Mouse (Mus musculus) midbrain, embryonic 15.5 days (tissue): ENCODE data around the gene Vpreb2. TPM values are rescaled to one million over a fixed set of nuclear protein-coding genes. Genes with fewer than 3 reads are reported as not detected.

Source experiments
- ATAC-seq: fragments of 200-750 bp; cut with Nextera tagmentation; replicated peaks from 2 replicates; pipeline ENCODE4 v1.8.0; 2017; ENCODE audit warnings: moderate TSS enrichment
- H3K27ac ChIP-seq: fragments of 300-500 bp; sonication (generic); 2 replicates; pipeline ENCODE4 v1.5.1; 2015; ENCODE audit warnings: mild to moderate bottlenecking, inconsistent platforms
- H3K27me3 ChIP-seq: fragments of 300-500 bp; sonication (generic); replicated peaks from 2 replicates; pipeline ENCODE4 v1.6.1; 2015; ENCODE audit warnings: inconsistent platforms
- H3K36me3 ChIP-seq: fragments of 300-500 bp; sonication (generic); replicated peaks from 2 replicates; pipeline ENCODE4 v1.6.1; 2015; ENCODE audit warnings: inconsistent platforms
- H3K4me1 ChIP-seq: fragments of 300-500 bp; sonication (generic); 2 replicates; pipeline ENCODE4 v1.6.1; 2015; ENCODE audit warnings: inconsistent platforms
- H3K4me2 ChIP-seq: fragments of 300-500 bp; sonication (generic); 2 replicates; pipeline ENCODE4 v1.6.1; 2015; ENCODE audit warnings: inconsistent platforms, mild to moderate bottlenecking, moderate library complexity
- H3K4me3 ChIP-seq: fragments of 300-500 bp; sonication (generic); 2 replicates; pipeline ENCODE4 v1.5.1; 2015; ENCODE audit warnings: mild to moderate bottlenecking, inconsistent platforms
- H3K9ac ChIP-seq: fragments of 300-500 bp; sonication (generic); 2 replicates; pipeline ENCODE4 v1.6.1; 2015; ENCODE audit warnings: mild to moderate bottlenecking, inconsistent platforms
- H3K9me3 ChIP-seq: fragments of 300-500 bp; sonication (generic); 2 replicates; pipeline ENCODE4 v1.6.1; 2016; ENCODE audit warnings: inconsistent platforms
- WGBS: fragments of 180-500 bp; shearing (Covaris S2); methylation state at CpG from one replicate; pipeline ENCODE4 v1.1.7; 2015; ENCODE audit warnings: mixed read lengths; 5-methylcytosine and 5-hydroxymethylcytosine counted together
- polyA plus RNA-seq: library from polyadenylated mRNA; unstranded; fragments of >200 nt; fragmentation: Nextera tagmentation; extraction: Ambion mirVana; gene quantifications from 2 replicates; pipeline ENCODE4 v1.2.1, GENCODE M21; 2015

Gene Vpreb2
- polyA plus RNA-seq = not detected in 2 replicates

DNA sequence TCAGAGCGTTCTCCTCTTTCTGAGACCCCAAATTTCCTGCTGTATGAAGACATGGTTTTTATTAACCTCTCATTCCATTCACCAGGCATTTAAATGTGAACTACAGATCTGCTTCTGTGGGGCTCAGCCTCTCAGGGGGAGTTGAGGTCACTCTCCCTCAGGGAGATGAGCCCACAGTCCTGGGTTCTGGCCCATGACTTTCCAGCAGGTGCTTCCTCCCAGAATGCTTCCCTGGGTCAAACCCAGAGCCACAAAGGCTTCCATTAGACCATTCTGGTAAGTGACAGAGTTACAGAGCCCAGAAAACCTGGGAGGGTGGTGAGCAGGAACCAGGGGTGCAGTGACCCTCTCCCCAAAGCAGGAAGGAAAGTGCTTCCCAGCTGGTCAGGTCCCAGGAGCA, at the start of gene Vpreb2:
TSS of gene Vpreb2 (plus strand) at position 301 of the 400 bp plus-strand sequence.
- H3K27me3 ChIP-seq = no peaks in the 10 kb centered on the region
- WGBS = 56% methylated on average over 1 of the region's 1 CpGs
- no peak within 1 kb of the TSS for H3K27ac ChIP-seq
- H3K9ac ChIP-seq = no peak within 1 kb of the TSS
- H3K4me3 ChIP-seq = no peak within 1 kb of the TSS
- ATAC-seq = no peak
- no peaks in the 10 kb centered on the region for H3K36me3 ChIP-seq
- H3K4me2 ChIP-seq = no peak within 1 kb of the TSS
- no peaks in the 10 kb centered on the region for H3K4me1 ChIP-seq
- no peaks in the 10 kb centered on the region for H3K9me3 ChIP-seq

DNA sequence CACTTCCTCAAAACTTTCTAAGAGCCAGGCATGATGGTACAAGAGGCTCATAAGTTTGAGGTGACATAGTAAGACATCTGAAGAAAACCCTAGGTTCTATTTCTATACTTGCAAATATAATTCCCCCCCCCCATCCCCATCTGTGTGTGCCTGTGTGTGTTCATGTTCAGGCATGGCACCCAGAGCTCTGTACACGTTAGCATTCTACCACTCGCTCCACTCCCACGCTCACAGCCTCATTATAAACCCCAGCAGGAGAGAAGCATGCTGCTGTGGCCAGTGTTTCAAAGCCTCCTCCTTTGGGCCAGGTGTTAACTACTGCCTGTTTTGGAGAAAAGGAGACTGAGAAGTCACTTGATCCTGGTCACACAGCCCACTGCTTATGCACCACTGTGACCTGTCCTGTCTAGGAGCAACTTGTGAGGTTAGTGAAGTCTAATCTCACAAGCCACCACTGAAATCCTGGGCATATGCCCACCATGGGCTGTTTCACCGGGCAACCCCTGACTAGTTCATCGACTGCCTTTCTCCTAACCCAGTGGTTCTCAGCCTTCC, 48.2 kb upstream of the Vpreb2 start:
- Histone ChIP-seq H3K27me3 (0 out of 2 replicates have a peak, but pooled peaks cover 3% of the 10 kb centered on the region), H3K9ac (no peak overlapping the region), H3K27ac (no peak overlapping the region), H3K9me3 (no peaks in the 10 kb centered on the region), H3K4me2 (no peak overlapping the region), H3K36me3 (no peaks in the 10 kb centered on the region), H3K4me3 (no peak overlapping the region), H3K4me1 (peaks cover 11% of the 10 kb centered on the region)
- no peak for ATAC-seq
- WGBS = 75% methylated on average over 5 of the region's 5 CpGs

DNA sequence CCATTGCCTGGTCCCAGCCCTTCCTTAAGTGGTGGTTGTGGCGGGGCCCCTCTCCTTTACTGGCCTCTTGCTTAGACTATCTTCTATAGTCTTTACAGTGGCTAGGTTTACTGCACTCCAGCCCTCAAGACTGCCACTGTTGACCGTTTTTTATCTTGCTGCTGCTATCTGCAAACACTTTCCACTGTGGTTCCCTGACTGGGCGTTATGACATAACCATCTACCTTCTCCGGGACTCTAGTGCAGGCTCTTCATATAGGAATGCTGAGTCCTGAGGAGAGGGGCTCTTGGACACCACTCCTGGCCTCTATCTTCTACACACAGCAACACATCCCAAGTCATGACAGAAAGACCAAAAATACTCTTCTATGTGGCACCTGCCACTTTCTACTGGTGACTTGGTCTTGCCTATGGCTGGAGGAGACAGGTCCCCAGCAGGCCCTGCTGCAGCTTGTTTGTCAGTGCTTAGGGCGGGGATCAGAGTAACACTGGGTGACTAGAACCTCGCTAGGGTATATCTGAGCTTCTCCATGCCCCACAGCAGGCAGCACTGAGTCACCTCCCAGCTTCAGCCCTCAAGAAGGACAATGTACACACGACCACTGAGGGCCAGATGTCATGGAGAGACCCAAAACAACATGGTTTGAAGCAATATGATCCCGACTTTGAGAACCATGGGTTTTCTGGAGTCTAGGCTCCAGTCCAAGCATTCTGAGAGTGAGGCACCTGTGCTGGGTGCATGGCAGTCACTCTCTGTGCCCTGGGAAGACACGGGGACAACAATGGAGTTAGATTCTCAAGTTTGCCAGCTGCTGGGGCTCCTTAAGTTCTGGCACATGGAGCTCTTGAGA, 46.4 kb upstream of the Vpreb2 start:
- no peak for ATAC-seq
- Histone ChIP-seq H3K27ac (no peak overlapping the region), H3K4me2 (no peak overlapping the region), H3K27me3 (0 out of 2 replicates have a peak, but pooled peaks cover 3% of the 10 kb centered on the region), H3K9me3 (no peaks in the 10 kb centered on the region), H3K36me3 (no peaks in the 10 kb centered on the region), H3K9ac (no peak overlapping the region), H3K4me1 (peaks cover 2% of the 10 kb centered on the region), H3K4me3 (no peak overlapping the region)
- 72% methylated on average over 9 of the region's 9 CpGs for WGBS

DNA sequence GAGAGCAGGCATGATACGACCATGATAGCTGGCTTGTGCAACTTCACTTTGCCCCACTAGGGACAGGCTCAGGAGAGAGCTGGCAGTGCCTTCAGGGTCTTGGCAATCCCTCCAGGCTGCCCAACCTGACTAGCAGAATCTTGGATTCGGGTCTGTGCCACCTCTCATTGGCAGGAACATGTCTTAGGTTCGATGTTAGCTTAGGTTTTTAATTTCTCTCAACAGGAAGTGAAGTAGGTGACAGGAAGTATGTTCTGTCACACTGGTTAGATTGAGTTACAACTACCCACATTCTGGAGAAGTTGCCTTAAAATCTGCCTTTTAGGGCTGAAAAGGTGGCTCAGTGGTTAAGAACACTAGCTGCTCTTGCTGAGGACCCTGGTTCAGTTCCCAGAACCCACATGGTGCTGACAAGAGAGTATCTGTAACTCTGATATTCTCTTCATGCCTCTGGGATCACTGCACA, 45.8 kb upstream of the Vpreb2 start:
- no peak overlapping the region for H3K27ac ChIP-seq
- H3K9ac ChIP-seq = no peak overlapping the region
- 0 out of 2 replicates have a peak, but pooled peaks cover 3% of the 10 kb centered on the region for H3K27me3 ChIP-seq
- no peaks in the 10 kb centered on the region; the same call in 1 of the 2 replicates for H3K4me1 ChIP-seq
- no peaks in the 10 kb centered on the region for H3K9me3 ChIP-seq
- WGBS = 55% methylated on average over 3 of the region's 3 CpGs
- no peak for ATAC-seq
- H3K4me2 ChIP-seq = no peak overlapping the region
- no peak overlapping the region for H3K4me3 ChIP-seq
- H3K36me3 ChIP-seq = no peaks in the 10 kb centered on the region

DNA sequence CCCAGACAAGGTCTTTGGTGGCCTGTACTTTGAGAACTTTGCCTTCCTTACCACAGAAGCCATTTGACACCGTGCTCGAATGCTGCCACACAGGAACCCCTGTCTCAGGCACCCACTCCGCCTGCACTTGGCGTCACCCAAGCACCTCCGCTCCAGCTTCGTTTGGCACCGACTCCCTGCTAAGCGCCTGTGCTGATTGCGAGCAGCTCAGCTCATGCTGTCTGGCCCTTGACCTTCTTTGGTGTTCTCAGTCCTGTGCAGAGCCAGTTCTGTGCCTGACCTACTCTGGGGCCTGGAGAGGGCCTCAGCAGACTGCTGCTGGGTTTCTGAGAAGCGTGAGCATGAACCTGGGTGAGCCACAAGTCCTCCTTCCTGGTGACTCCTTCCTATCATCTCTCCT, 43.5 kb upstream of the Vpreb2 start:
- ATAC-seq = no peak
- 88% methylated on average over 10 of the region's 10 CpGs for WGBS
- Histone ChIP-seq H3K4me3 (no peak overlapping the region), H3K4me2 (no peak overlapping the region), H3K27ac (no peak overlapping the region), H3K9me3 (no peaks in the 10 kb centered on the region), H3K4me1 (no peaks in the 10 kb centered on the region), H3K27me3 (0 out of 2 replicates have a peak, but pooled peaks cover 3% of the 10 kb centered on the region), H3K9ac (no peak overlapping the region), H3K36me3 (no peaks in the 10 kb centered on the region)

DNA sequence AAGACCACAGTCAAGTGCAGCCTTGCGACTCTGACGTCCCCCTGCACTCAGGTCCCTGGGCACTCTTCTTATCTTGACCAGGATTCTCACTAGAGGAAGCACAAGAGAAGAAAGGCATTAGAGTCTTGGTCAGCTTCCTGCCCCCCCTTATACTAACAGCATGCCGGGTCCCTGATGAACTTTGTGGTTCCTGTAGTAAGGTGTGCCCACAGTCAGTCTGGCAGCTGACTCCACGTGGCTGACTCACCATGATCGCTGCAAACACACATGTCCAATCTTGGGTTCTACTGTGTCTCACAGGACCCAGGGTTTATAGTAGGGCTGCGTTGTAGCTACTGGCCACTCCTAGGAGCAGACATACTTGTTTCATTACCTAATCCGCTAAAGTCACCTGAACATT, 42.0 kb upstream of the Vpreb2 start:
- 85% methylated on average over 7 of the region's 7 CpGs for WGBS
- Histone ChIP-seq H3K9ac (no peak overlapping the region), H3K4me1 (no peaks in the 10 kb centered on the region), H3K4me3 (no peak overlapping the region), H3K27me3 (0 out of 2 replicates have a peak, but pooled peaks cover 3% of the 10 kb centered on the region), H3K9me3 (no peaks in the 10 kb centered on the region), H3K4me2 (no peak overlapping the region), H3K36me3 (no peaks in the 10 kb centered on the region), H3K27ac (no peak overlapping the region)
- no peak for ATAC-seq

DNA sequence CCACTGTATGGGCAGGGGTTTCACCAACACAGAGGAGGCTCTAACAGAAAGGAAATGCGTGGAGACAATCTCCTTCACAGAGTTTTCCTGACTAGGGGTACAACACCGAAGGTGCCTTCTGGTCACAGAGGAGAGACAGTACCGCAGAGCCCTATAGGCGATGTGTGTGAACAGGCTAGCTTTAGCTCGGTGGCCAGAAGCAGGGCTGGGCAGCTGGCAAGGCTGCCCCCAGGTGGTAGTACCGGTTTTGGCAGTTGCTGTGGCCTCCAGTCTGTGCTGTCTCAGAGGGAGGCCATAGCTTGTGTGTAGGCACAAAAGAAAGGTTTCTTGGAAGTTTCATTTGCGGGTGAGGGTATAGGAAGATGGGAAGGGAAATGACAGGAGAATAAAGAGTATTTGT, 41.4 kb upstream of the Vpreb2 start:
- Histone ChIP-seq H3K4me3 (no peak overlapping the region), H3K9me3 (no peaks in the 10 kb centered on the region), H3K4me2 (no peak overlapping the region), H3K9ac (no peak overlapping the region), H3K36me3 (no peaks in the 10 kb centered on the region), H3K4me1 (no peaks in the 10 kb centered on the region), H3K27ac (no peak overlapping the region), H3K27me3 (0 out of 2 replicates have a peak, but pooled peaks cover 3% of the 10 kb centered on the region)
- WGBS = 11% methylated on average over 7 of the region's 7 CpGs
- 0 out of 2 replicates have a peak, but pooled peaks have one; percentile 39 for ATAC-seq

DNA sequence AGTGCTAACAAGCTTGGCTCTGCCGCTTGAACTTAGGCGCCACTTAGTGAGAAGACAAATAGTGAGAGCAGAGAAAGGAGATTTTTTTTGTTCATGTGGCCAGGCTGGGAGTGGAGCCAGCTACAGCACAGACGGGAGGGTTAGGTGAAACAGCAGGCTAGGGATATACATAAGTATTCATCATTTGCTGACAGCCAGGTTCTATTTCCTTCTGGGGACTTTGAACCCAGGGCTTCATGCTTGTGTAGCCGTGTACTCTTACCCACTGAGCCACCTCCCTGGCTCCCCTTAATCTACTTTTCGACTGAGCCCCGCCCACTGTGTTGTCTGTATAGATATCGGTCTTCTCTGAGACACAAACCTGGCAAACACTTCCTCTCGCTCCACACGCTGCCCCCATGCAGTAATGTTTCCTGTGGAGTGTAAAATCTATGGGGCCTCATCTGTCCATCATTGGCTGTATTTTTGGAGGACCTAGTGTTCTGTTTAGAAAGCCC, 40.9 kb upstream of the Vpreb2 start:
- WGBS = 55% methylated on average over 9 of the region's 9 CpGs
- no peaks in the 10 kb centered on the region for H3K9me3 ChIP-seq
- 0 out of 2 replicates have a peak, but pooled peaks cover 3% of the 10 kb centered on the region for H3K27me3 ChIP-seq
- ATAC-seq = no peak
- no peaks in the 10 kb centered on the region for H3K36me3 ChIP-seq
- H3K4me3 ChIP-seq = no peak overlapping the region
- no peak overlapping the region for H3K4me2 ChIP-seq
- no peaks in the 10 kb centered on the region for H3K4me1 ChIP-seq
- H3K27ac ChIP-seq = no peak overlapping the region
- no peak overlapping the region for H3K9ac ChIP-seq

DNA sequence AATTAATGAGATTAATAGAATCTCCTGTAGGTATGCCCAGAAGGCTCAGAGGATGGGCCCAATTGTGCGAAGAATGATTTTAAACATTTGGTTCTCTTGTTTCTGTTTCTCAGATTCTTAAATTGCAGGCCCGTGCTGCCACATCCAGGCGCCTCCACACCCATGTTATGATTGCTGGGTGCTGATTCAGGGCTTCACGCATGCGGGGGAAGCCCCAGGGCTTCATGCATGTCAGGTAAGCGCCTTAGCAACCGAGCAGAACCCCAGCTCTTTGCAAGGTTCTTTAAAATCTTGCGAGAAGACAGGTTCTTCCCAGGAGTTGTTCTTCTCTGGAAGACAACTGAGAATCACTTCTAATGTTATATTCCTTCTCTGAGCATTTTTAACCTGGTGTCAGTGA, 36.8 kb upstream of the Vpreb2 start:
- Histone ChIP-seq H3K4me3 (no peak overlapping the region), H3K4me2 (no peak overlapping the region), H3K27me3 (no peaks in the 10 kb centered on the region), H3K4me1 (no peaks in the 10 kb centered on the region), H3K9ac (no peak overlapping the region), H3K27ac (no peak overlapping the region), H3K9me3 (no peaks in the 10 kb centered on the region), H3K36me3 (no peaks in the 10 kb centered on the region)
- no peak for ATAC-seq
- 69% methylated on average over 8 of the region's 8 CpGs for WGBS

DNA sequence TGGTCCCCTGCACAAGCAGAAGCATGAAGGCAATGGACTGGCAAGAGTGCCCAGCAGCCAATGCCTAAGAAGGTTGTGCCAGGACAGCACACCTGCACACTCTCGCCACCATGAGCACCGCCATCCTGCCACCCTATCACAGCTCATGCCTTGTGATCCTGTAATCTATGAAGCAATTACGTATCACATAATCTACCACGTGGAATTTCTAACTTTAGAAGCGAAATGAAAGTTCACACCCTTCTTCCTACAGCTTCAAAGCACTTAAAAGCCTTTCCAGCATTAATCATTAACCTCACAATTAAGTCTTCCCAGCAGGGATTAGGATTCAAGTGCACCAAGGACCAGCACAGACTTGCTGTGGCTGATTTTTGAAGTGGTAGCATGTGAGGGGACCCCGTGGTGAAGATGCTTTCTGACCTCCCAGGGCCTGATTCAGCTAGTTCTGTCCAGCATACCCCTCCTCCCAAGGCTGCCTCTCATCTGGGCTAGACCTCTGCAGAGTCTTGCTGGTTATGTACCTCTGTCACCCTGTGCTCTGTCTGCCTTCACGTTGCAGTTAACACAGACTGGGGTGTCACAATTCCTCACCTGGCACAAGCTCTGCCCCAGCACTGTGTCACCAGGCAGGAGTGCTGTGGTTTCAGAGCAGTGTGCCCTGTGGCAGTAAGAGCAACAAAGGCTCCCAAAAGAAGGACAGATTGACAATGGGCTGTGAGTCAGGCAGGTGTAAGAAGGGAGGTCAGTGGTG, 35.0 kb upstream of the Vpreb2 start:
- ATAC-seq = no peak
- Histone ChIP-seq H3K4me3 (no peak overlapping the region), H3K4me1 (peaks cover 16% of the 10 kb centered on the region), H3K36me3 (no peaks in the 10 kb centered on the region), H3K9ac (no peak overlapping the region), H3K9me3 (no peaks in the 10 kb centered on the region), H3K27ac (no peak overlapping the region), H3K27me3 (no peaks in the 10 kb centered on the region), H3K4me2 (no peak overlapping the region)
- WGBS = 62% methylated on average over 7 of the region's 7 CpGs

DNA sequence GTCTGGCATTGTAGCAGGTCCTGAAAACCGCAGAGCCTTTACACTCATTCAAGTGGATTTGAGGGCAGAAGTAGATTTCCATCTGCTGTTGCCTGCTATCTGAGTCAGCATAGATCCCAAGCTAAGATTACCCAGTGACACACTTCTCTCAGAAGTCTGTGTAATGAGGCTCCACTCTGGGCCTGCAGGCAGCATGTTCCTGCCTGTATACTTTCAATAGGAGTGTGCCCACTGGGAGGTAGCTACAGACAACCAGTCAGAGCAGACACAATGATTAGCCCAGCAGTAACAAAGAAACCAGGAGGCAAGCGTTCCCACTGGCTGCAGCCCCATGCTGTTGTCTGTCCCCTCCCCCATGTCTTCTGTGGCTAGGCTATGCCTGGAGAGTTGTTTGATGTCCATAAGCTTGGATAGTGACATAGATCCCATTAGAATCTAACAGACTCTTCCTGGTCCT, 30.8 kb upstream of the Vpreb2 start:
- no peaks in the 10 kb centered on the region for H3K27me3 ChIP-seq
- no peaks in the 10 kb centered on the region for H3K9me3 ChIP-seq
- no peak overlapping the region for H3K9ac ChIP-seq
- peak overlapping the region; percentile 71 for H3K27ac ChIP-seq
- no peaks in the 10 kb centered on the region for H3K36me3 ChIP-seq
- peak; percentile 91 for ATAC-seq
- no peak overlapping the region for H3K4me2 ChIP-seq
- peaks cover 19% of the 10 kb centered on the region for H3K4me1 ChIP-seq
- H3K4me3 ChIP-seq = no peak overlapping the region
- WGBS = 13% methylated on average over 2 of the region's 2 CpGs

DNA sequence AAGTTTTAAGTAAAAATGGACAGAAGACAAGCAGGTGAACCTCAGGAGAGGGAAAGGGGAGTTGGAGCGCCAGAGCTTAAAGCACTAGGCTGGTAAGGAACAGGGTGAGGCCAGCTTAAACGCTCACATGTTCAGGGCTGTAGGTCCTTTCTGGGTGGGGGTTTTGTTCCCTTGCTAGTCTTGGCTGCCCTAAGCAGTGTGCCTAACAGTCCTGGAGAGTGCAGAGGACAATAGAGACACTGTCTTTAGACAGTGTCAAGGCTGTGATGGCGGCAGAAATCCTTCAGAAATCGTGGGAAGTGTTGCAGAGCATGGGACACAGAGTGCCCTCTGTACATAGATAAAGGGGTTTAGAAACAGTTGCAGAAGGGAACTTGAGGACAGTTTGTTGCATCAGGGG, 30.2 kb upstream of the Vpreb2 start:
- Histone ChIP-seq H3K27ac (peak overlapping the region; percentile 53; the same call in 1 of the 2 replicates), H3K9ac (no peak overlapping the region), H3K36me3 (no peaks in the 10 kb centered on the region), H3K4me1 (peaks cover 19% of the 10 kb centered on the region), H3K9me3 (no peaks in the 10 kb centered on the region), H3K27me3 (no peaks in the 10 kb centered on the region), H3K4me3 (no peak overlapping the region), H3K4me2 (no peak overlapping the region)
- peak; percentile 62; the same call in 1 of the 2 replicates for ATAC-seq
- 18% methylated on average over 4 of the region's 4 CpGs for WGBS
